Mouse (Mus musculus) megakaryocyte, embryonic 14.5 days (primary cell): ENCODE data around the gene Ppm1n.

Experiments
- FLI1 ChIP-seq: IDR thresholded peaks from 2 replicates; pipeline ENCODE4 v1.6.1; 2012; ENCODE audit warnings: low read length, inconsistent platforms, mixed read lengths
- GATA1 ChIP-seq: IDR thresholded peaks from 3 replicates; pipeline ENCODE4 v1.6.1; 2012; ENCODE audit warnings: mixed read lengths, low read length, inconsistent platforms, borderline replicate concordance

- TF ChIP-seq GATA1 (no peak), FLI1 (no peak)
Observed at GRCm38 (mm10) chr7:19279581-19280114, at the start of gene Ppm1n.
